Mouse (Mus musculus) midbrain, postnatal 0 days (tissue): ENCODE data around the gene Rdm1. TPM values are rescaled to one million over a fixed set of nuclear protein-coding genes. Genes with fewer than 3 reads are reported as not detected.
"Not testable (repeated sequence)": the region's sequence is repeated elsewhere in the genome, so short reads cannot be mapped to it uniquely, and the experiment has no call there.

Experiments
- ATAC-seq: fragments of 200-750 bp; cut with Nextera tagmentation; 2 replicates; pipeline ENCODE4 v1.8.0; 2017; ENCODE audit warnings: moderate number of reproducible peaks, mild to moderate bottlenecking, moderate TSS enrichment, moderate library complexity; ENCODE audit not compliant: low FRiP score
- DNase-seq: peaks from one replicate; pipeline ENCODE4 v3.0.0-alpha.2; 2015; ENCODE audit warnings: low spot score
- H3K27ac ChIP-seq: fragments of 300-500 bp; sonication (generic); 2 replicates; pipeline ENCODE4 v1.5.1; 2014; ENCODE audit warnings: low read depth, mild to moderate bottlenecking, low read length, mixed read lengths
- H3K27me3 ChIP-seq: fragments of 300-500 bp; sonication (generic); 2 replicates; pipeline ENCODE4 v1.6.1; 2014; ENCODE audit warnings: low read length, control low read depth, mixed read lengths; ENCODE audit not compliant: insufficient read depth
- H3K36me3 ChIP-seq: fragments of 300-500 bp; sonication (generic); 2 replicates; pipeline ENCODE4 v1.6.1; 2014; ENCODE audit warnings: low read length, control low read depth, mixed read lengths; ENCODE audit not compliant: insufficient read depth
- H3K4me1 ChIP-seq: fragments of 300-500 bp; sonication (generic); 2 replicates; pipeline ENCODE4 v1.6.1; 2014; ENCODE audit warnings: mild to moderate bottlenecking, control low read depth, antibody characterized with exemption, low read length, mixed read lengths; ENCODE audit not compliant: insufficient read depth
- H3K4me2 ChIP-seq: fragments of 300-500 bp; sonication (generic); 2 replicates; pipeline ENCODE4 v1.6.1; 2014; ENCODE audit warnings: low read depth, mild to moderate bottlenecking, low read length, mixed read lengths; ENCODE audit not compliant: poor library complexity, severe bottlenecking
- H3K4me3 ChIP-seq: fragments of 300-500 bp; sonication (generic); 2 replicates; pipeline ENCODE4 v1.5.1; 2014; ENCODE audit warnings: low read depth, mild to moderate bottlenecking, low read length, moderate library complexity
- H3K9ac ChIP-seq: fragments of 300-500 bp; sonication (generic); replicated peaks from 2 replicates; pipeline ENCODE4 v1.6.1; 2014; ENCODE audit warnings: mild to moderate bottlenecking, low read length, moderate library complexity, mixed read lengths; ENCODE audit not compliant: poor library complexity, severe bottlenecking
- H3K9me3 ChIP-seq: fragments of 300-500 bp; sonication (generic); 2 replicates; pipeline ENCODE4 v1.6.1; 2016; ENCODE audit warnings: low read length, control low read depth
- CTCF ChIP-seq: IDR thresholded peaks from 2 replicates; pipeline ENCODE4 v1.5.1; 2016; ENCODE audit warnings: antibody characterized with exemption, mild to moderate bottlenecking
- WGBS: fragments of 180-500 bp; shearing (Covaris S2); extraction: QIAGEN DNeasy Blood & Tissue Kit; methylation state at CpG from one replicate; pipeline ENCODE4 v1.1.7; 2014; 5-methylcytosine and 5-hydroxymethylcytosine counted together
- polyA plus RNA-seq: library from polyadenylated mRNA; unstranded; fragments of >200 nt; fragmentation: Nextera tagmentation; extraction: Ambion mirVana; gene quantifications from 2 replicates; pipeline ENCODE4 v1.2.1, GENCODE M21; 2015
- total RNA-seq: library from RNA; depleted of rRNA; stranded (reverse); fragments of >200 nt; gene quantifications from 2 replicates; pipeline ENCODE4 v1.2.3, GENCODE M21; 2014

Rdm1 gene
- total and polyA plus RNA-seq, 2 experiments from 2014 or later: 3.6 to 8.3 TPM

DNA sequence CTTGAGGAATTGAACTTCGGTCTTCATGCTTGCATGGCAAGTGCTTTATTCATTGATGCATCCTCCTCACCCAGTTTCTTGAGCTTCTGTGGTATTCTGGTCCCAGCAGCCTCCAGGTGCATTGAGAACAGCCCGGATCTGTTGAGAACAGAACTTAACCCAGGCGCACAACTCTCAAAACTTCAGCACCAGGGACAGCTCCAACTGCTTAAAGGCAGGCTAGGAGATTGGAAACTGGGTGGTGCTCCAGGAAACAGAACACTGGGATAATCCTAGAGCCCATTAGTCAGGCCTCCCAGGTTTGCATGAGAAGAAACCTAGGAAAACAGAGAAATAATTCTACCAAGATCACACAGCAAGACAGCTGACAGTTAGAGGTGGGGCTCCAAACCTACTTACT lies 24.5 kb upstream of the Rdm1 start:
- Histone ChIP-seq H3K4me3 (no peak overlapping the region), H3K9ac (no peak overlapping the region), H3K27me3 (no peaks in the 10 kb centered on the region), H3K36me3 (no peaks in the 10 kb centered on the region), H3K4me1 (no peaks in the 10 kb centered on the region), H3K4me2 (no peak overlapping the region), H3K9me3 (no peaks in the 10 kb centered on the region), H3K27ac (no peak overlapping the region)
- DNase-seq (peak; percentile 47), ATAC-seq (no peak)
- 18% methylated on average over 3 of the region's 3 CpGs for WGBS
- TF ChIP-seq CTCF: no peak

DNA sequence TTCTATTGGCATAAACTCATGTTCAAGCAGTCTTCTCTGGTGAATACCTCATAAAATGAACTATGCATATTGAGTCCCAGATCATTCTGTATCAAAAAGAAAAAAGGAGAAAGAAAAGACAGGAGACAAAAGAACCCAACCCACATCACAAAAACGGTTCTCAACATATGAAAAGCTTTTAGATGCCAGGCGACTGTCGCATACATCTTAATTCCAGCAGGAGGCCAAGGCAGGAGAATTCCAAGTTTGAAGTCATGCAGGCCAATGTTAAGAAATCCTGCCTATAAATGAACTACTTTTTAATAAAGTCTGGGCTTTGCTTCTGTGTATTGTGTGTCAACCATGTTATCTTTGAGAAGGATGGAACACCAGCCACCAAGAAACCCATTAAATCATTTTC lies 22.9 kb upstream of the Rdm1 start:
- H3K9me3 ChIP-seq: no peaks in the 10 kb centered on the region
- peak overlapping the region; percentile 60 for H3K4me2 ChIP-seq
- H3K27ac ChIP-seq: 0 out of 2 replicates have a peak overlapping the region, but pooled peaks have one; percentile 18
- ATAC-seq (no peak), DNase-seq (no peak)
- no peaks in the 10 kb centered on the region for H3K36me3 ChIP-seq
- TF ChIP-seq CTCF: no peak
- WGBS: 8% methylated on average over 3 of the region's 3 CpGs
- H3K4me3 ChIP-seq: peak overlapping the region; percentile 29
- no peaks in the 10 kb centered on the region for H3K4me1 ChIP-seq
- H3K9ac ChIP-seq: peak overlapping the region; percentile 46; the same call in 1 of the 2 replicates
- no peaks in the 10 kb centered on the region for H3K27me3 ChIP-seq

DNA sequence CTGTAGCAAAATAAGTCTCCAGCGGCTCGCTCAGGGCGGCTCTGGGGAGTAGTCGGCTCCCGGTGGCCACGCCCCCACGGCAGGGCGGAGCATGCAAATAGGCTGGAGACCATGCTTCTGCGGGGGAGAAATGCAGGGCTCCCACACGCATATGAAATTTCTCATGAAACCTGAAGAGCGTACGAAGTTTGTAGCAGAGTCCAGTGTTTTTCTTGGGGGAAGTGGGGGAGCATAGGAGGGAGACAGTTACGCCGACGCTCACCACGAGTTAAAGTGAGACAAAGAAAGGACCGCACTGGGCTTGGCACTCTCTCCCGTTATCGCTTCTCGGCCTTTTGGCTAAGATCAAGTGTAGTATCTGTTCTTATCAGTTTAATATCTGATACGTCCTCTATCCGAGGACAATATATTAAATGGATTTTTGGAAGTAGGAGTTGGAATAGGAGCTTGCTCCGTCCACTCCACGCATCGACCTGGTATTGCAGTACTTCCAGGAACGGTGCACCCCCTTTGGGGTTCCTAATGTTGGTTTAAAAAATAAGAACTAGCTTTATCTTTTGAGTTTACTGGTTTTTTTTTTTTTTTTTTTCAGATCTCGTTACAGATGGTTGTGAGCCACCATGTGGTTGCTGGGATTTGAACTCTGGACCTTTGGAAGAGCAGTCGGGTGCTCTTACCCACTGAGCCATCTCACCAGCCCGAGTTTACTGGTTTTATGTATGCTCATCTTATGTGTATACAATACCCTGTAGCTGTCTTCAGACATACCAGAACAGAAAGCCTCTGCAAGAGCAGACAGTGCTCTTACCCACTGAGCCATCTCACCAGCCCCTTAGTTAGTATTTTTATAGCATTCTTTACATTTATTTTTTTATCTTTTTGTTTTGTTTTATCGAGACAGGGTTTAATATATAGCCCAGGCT lies 22.2 kb upstream of the Rdm1 start:
- H3K4me2 ChIP-seq: peak overlapping the region; percentile 60
- peak overlapping the region; percentile 46; the same call in 1 of the 2 replicates for H3K9ac ChIP-seq
- ATAC-seq, H3K36me3 ChIP-seq, H3K4me1 ChIP-seq, H3K27me3 ChIP-seq, H3K9me3 ChIP-seq: not testable (repeated sequence)
- H3K4me3 ChIP-seq: peak overlapping the region; percentile 29
- 0 out of 2 replicates have a peak overlapping the region, but pooled peaks have one; percentile 18 for H3K27ac ChIP-seq
- 2% methylated on average over 30 of the region's 30 CpGs for WGBS
- peak; percentile 52 for DNase-seq

DNA sequence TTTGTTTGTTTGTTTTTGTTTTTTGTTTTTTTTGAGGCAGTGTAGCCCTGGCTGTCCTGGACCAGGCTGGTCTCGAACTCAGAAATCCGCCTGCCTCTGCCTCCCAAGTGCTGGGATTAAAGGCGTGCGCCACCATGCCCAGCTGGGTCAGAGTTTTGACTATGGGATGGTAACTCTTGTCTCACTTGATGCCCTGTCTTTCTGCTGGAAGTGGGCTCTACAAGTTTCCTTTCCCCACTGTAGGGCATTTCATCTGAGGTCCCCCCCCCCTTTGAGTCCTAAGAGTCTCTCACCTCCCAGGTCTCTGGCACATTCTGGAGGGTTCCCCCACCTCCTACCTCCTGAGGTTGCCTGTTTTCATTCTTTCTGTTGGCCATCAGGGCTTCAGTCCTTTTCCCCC lies 19.9 kb upstream of the Rdm1 start:
- H3K4me3 ChIP-seq, H3K27me3 ChIP-seq, DNase-seq, ATAC-seq, H3K9ac ChIP-seq, H3K27ac ChIP-seq, H3K9me3 ChIP-seq, H3K4me1 ChIP-seq, H3K36me3 ChIP-seq, H3K4me2 ChIP-seq: not testable (repeated sequence)
- 87% methylated on average over 4 of the region's 4 CpGs for WGBS

DNA sequence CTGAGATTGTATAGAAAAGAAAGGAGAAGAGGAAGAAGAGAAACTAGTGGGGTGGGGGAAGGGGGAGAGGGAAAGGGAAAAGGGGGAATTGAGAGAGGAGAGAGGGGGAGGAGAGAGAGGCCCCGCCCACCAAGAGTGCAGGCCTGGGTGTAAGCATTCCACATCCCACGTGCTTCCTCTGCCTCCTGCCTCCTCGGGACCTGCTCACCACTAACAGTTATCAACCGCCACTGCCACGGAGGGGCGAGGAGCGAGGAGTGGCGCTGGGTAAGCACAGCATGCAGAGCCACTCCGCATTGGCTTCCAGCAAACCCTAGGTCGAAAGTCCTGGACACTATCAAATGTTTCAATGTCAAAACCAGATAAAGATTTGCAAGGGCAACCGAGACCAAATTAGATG lies 16.6 kb upstream of the Rdm1 start:
- TF ChIP-seq CTCF: no peak
- no peak overlapping the region for H3K4me2 ChIP-seq
- WGBS: 50% methylated on average over 11 of the region's 11 CpGs

DNA sequence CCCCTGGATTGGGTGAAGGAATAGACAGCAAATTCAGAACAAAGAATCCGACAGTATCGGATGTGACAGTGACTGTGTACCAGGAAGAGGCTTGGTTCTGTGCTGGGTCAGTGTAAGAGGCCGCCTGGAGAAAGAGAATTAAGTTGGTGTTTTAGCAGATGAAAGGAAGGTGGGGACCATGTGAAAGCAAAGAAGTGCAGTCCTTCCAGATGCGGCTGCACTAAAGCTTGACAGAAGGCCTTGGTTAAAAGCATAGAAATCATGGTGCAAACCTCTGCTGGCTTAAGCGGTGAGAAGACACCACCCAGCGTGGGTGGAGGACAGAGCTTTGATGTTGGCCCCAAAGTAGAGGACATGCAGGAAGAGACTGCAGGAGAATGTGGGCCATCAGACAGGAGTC lies 13.4 kb upstream of the Rdm1 start:
- 69% methylated on average over 6 of the region's 6 CpGs for WGBS
- no peak for TF ChIP-seq CTCF
- Histone ChIP-seq H3K4me1 (peaks cover 9% of the 10 kb centered on the region; the same call in 1 of the 2 replicates), H3K27me3 (no peaks in the 10 kb centered on the region), H3K36me3 (no peaks in the 10 kb centered on the region), H3K27ac (no peak overlapping the region), H3K9ac (no peak overlapping the region), H3K4me2 (no peak overlapping the region), H3K9me3 (no peaks in the 10 kb centered on the region), H3K4me3 (no peak overlapping the region)
- ATAC-seq (no peak), DNase-seq (no peak)

More for the DNA sequence above, 16.6 kb upstream of the Rdm1 start:
- DNase-seq: no peak
- Histone ChIP-seq H3K9me3 (no peaks in the 10 kb centered on the region), H3K9ac (no peak overlapping the region), H3K4me1 (no peaks in the 10 kb centered on the region), H3K27ac (no peak overlapping the region), H3K4me3 (no peak overlapping the region), H3K27me3 (no peaks in the 10 kb centered on the region), H3K36me3 (no peaks in the 10 kb centered on the region)
- no peak for ATAC-seq
